Mouse (Mus musculus) intestine, embryonic 16.5 days (tissue): ENCODE results near the gene Wdr20rt. TPM values are rescaled to one million over a fixed set of nuclear protein-coding genes. Genes with fewer than 3 reads are reported as not detected.

ENCODE experiments used
- ATAC-seq: fragments of 200-750 bp; cut with Nextera tagmentation; 2 replicates; pipeline ENCODE4 v1.8.0; 2017; ENCODE audit warnings: moderate TSS enrichment, moderate library complexity
- H3K27ac ChIP-seq: fragments of 300-500 bp; sonication (generic); 2 replicates; pipeline ENCODE4 v1.5.1; 2014; ENCODE audit warnings: mild to moderate bottlenecking, low read length
- H3K27me3 ChIP-seq: fragments of 300-500 bp; sonication (generic); replicated peaks from 2 replicates; pipeline ENCODE4 v1.6.1; 2014; ENCODE audit warnings: low read length, control low read depth, mixed read lengths; ENCODE audit not compliant: control insufficient read depth, insufficient read depth
- H3K36me3 ChIP-seq: fragments of 300-500 bp; sonication (generic); 2 replicates; pipeline ENCODE4 v1.6.1; 2014; ENCODE audit warnings: low read length, control low read depth; ENCODE audit not compliant: control insufficient read depth, insufficient read depth
- H3K4me1 ChIP-seq: fragments of 300-500 bp; sonication (generic); 2 replicates; pipeline ENCODE4 v1.6.1; 2014; ENCODE audit warnings: low read length, control low read depth, mixed read lengths; ENCODE audit not compliant: control insufficient read depth, insufficient read depth
- H3K4me2 ChIP-seq: fragments of 300-500 bp; sonication (generic); 2 replicates; pipeline ENCODE4 v1.6.1; 2014; ENCODE audit warnings: low read depth, low read length, control low read depth
- H3K4me3 ChIP-seq: fragments of 300-500 bp; sonication (generic); 2 replicates; pipeline ENCODE4 v1.5.1; 2014; ENCODE audit warnings: mild to moderate bottlenecking, low read length
- H3K9ac ChIP-seq: fragments of 300-500 bp; sonication (generic); 2 replicates; pipeline ENCODE4 v1.6.1; 2014; ENCODE audit warnings: low read depth, low read length
- H3K9me3 ChIP-seq: fragments of 300-500 bp; sonication (generic); 2 replicates; pipeline ENCODE4 v1.6.1; 2016; ENCODE audit warnings: low read length, control low read depth; ENCODE audit not compliant: control insufficient read depth
- WGBS: fragments of 180-500 bp; shearing (Covaris S2); extraction: QIAGEN DNeasy Blood & Tissue Kit; methylation state at CpG from one replicate; pipeline ENCODE4 v1.1.7; 2014; 5-methylcytosine and 5-hydroxymethylcytosine counted together
- polyA plus RNA-seq: library from polyadenylated mRNA; unstranded; fragments of >200 nt; fragmentation: Nextera tagmentation; extraction: Ambion mirVana; gene quantifications from 2 replicates; pipeline ENCODE4 v1.2.1, GENCODE M21; 2015

Gene Wdr20rt
- polyA plus RNA-seq, 1 experiment from 2014 or later = not detected

GRCm38 (mm10) chr12:65250116-65250738 is 24.9 kb downstream of the Wdr20rt start:
- WGBS = 81% methylated on average over 10 of the region's 10 CpGs
- Histone ChIP-seq H3K27me3 (no peaks in the 10 kb centered on the region), H3K36me3 (no peaks in the 10 kb centered on the region), H3K4me2 (no peak overlapping the region), H3K9ac (no peak overlapping the region), H3K4me1 (no peaks in the 10 kb centered on the region), H3K4me3 (no peak overlapping the region), H3K9me3 (no peaks in the 10 kb centered on the region), H3K27ac (no peak overlapping the region)
- peak; percentile 75 for ATAC-seq

DNA sequence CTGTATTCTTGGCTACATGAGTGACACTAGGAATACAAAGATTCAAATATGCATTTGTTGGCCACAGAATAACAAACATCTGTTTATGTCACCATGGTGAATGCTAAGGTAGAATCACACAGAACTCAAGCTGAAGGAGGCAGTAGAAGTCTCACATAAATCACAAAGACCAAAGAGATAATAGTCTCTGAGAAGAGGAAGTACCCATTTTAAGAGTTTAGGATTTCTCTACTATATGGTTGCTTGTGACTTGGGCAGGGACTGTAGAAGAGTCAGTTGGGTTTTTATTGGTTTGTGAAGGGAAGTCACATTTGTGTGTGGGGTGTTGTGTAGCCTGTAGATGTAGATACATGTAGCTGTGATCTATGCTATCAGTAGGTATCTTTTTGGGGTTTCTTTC is 31.6 kb downstream of the Wdr20rt start:
- Histone ChIP-seq H3K4me2 (no peak overlapping the region), H3K9ac (no peak overlapping the region), H3K4me3 (no peak overlapping the region), H3K27ac (no peak overlapping the region), H3K9me3 (no peaks in the 10 kb centered on the region), H3K36me3 (no peaks in the 10 kb centered on the region), H3K4me1 (no peaks in the 10 kb centered on the region), H3K27me3 (no peaks in the 10 kb centered on the region)
- no peak for ATAC-seq

GRCm38 (mm10) chr12:65258212-65259138 is 33.2 kb downstream of the Wdr20rt start:
- WGBS = 49% methylated on average over 19 of the region's 19 CpGs
- Histone ChIP-seq H3K27ac (no peak overlapping the region), H3K9ac (no peak overlapping the region), H3K9me3 (no peaks in the 10 kb centered on the region), H3K4me2 (peak overlapping the region; percentile 40), H3K27me3 (no peaks in the 10 kb centered on the region), H3K4me3 (0 out of 2 replicates have a peak overlapping the region, but pooled peaks have one; percentile 18), H3K4me1 (no peaks in the 10 kb centered on the region), H3K36me3 (no peaks in the 10 kb centered on the region)
- ATAC-seq = peak; percentile 84

DNA sequence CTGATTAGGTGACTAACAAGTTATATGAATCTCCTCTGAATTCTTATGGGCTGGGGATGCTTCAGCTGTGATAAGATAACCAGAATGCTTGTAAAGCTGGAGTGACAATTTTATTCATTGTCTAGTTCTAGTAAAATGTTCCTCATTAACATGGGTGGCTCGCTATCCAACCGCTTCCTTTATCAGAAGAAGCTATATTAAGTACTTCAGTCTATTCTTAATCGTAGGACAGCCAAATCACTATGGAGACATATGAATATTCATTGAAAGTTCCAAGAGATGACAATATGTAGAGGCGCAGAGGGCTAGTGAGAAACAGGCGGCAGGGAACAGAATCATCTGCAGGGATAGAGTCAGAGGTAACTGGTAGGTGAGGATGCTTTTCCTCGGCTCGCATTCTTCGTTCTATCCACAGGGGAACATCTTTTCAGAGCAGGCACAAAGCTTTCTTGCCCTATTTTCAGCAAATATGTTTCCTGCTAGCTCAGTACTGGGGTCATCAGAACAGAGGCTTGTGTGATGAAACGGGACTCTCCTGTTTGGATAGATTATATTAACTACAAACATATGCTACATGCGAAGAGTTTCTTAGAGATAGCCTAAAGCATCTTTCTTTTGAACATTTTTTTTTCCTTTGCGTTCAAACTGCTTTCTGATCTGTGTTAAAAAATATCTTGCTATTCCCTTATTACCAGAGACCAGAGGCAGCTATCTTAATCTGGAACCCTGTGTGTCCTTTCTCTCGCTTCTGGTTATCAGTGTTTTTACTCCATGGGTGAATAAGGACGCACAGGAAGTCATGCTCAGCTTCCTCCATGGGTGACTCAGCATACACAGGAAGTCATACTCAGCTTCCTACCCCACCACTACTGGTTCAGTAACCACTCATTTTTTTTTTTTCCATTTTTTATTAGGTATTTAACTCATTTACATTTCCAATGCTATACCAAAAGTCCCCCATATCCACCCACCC is 34.1 kb downstream of the Wdr20rt start:
- Histone ChIP-seq H3K4me1 (no peaks in the 10 kb centered on the region), H3K27ac (no peak overlapping the region), H3K36me3 (no peaks in the 10 kb centered on the region), H3K9me3 (no peaks in the 10 kb centered on the region), H3K9ac (no peak overlapping the region), H3K27me3 (no peaks in the 10 kb centered on the region), H3K4me3 (no peak overlapping the region), H3K4me2 (peak overlapping the region; percentile 40; the same call in 1 of the 2 replicates)
- WGBS = 81% methylated on average over 13 of the region's 13 CpGs
- no peak for ATAC-seq

- H3K36me3 ChIP-seq = no peaks in the 10 kb centered on the region
- no peak overlapping the region for H3K27ac ChIP-seq
- no peak for ATAC-seq
- H3K4me1 ChIP-seq = no peaks in the 10 kb centered on the region
- H3K9me3 ChIP-seq = no peaks in the 10 kb centered on the region
- no peak overlapping the region for H3K4me3 ChIP-seq
- H3K4me2 ChIP-seq = no peak overlapping the region
- no peaks in the 10 kb centered on the region for H3K27me3 ChIP-seq
- WGBS = 72% methylated on average over 5 of the region's 5 CpGs
- H3K9ac ChIP-seq = no peak overlapping the region
Measured at GRCm38 (mm10) chr12:65268311-65268984, 43.1 kb downstream of the Wdr20rt start.

- 79% methylated on average over 5 of the region's 5 CpGs for WGBS
- Histone ChIP-seq H3K9me3 (no peaks in the 10 kb centered on the region), H3K4me1 (no peaks in the 10 kb centered on the region), H3K27me3 (no peaks in the 10 kb centered on the region), H3K4me2 (no peak overlapping the region), H3K9ac (no peak overlapping the region), H3K27ac (no peak overlapping the region), H3K4me3 (no peak overlapping the region), H3K36me3 (no peaks in the 10 kb centered on the region)
- ATAC-seq = no peak
Measured at GRCm38 (mm10) chr12:65269406-65269805, 44.1 kb downstream of the Wdr20rt start.

DNA sequence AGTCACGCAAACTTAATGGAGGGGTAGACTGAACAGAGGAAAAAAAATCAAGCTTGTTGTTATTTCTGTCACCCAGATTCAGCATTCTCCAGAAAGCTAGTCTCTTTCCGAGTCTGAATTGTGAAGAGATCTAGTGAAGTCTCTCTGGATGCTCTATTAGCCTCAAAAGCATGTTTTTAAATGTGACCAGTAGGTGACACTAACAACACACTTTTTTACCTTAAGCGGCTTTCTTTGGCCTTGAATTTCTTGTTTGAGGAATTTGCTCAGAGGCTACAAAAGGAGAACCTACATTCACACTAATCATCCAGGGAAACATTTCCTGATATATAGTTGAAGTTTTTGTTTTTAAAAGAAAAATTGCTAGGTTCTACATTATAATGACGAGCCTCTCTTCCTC is 48.5 kb downstream of the Wdr20rt start:
- H3K9ac ChIP-seq = no peak overlapping the region
- WGBS = 59% methylated on average over 4 of the region's 4 CpGs
- no peak overlapping the region for H3K4me3 ChIP-seq
- H3K27me3 ChIP-seq = no peaks in the 10 kb centered on the region
- H3K36me3 ChIP-seq = no peaks in the 10 kb centered on the region
- H3K4me2 ChIP-seq = no peak overlapping the region
- no peak for ATAC-seq
- H3K4me1 ChIP-seq = no peaks in the 10 kb centered on the region
- no peak overlapping the region for H3K27ac ChIP-seq
- no peaks in the 10 kb centered on the region for H3K9me3 ChIP-seq
